ENCODE assay signal across 30 mouse cellular contexts in the genomic region with DNA sequence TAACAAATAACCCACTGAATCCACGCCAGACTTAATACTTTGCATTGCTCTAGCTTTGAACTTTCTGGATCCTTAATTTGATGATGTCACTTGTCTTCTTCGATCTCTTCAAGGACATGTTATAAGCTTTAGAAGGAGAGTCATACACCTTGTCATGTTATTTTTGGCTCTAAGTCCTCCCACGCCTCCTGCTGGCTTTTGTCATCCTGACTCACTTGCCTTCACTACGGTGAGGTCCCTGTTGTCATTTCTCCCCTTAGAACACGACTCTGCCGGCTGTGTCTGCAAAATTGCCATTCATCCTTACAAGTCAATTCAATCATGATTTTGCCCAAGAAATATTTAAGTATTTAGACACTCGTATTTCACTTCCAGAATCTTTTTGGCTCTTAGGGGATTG.
DNase-seq lines count a peak whose midpoint lies in the region; ATAC-seq and TF ChIP-seq lines count a peak whose summit lies in the region.
"Had no signal": no experiment of that assay in that cellular context is flagged by ENCODE, and none has a peak within 500 bp of the region (broad histone marks: within the 10 kb centered on the region; RNA-seq: fewer than 3 reads in every experiment).

No protein-coding gene starts in this region.

- DNase-seq in frontal cortex, postnatal 36 days (ENCODE audit: low spot score in 2 of 2) = no peak
- DNase-seq in left cerebral cortex, adult 2 months (ENCODE audit: extremely low spot score in 1 of 2, low spot score in 2 of 2) = peak; percentile 12
- DNase-seq in left cerebral cortex, adult 18-20 months (ENCODE audit: low spot score in 2 of 2) = no peak
- peak; percentile 4 for DNase-seq in 416B (ENCODE audit: low read depth)
- DNase-seq in induced T-regulatory cell, adult 2 months (ENCODE audit: low read depth) = peak; percentile 1
- DNase-seq in gastrocnemius, postnatal 10 days = no peak
- DNase-seq: adrenal gland, adult 8-10 months; cerebellum, adult 8-10 months; cerebellum, postnatal 25 days; gastrocnemius, postnatal 14 days; kidney, adult 11 months; liver, postnatal 0 days; lung, postnatal 36 days; thymus, postnatal 14 days had no signal

- 80% methylated on average over 7 of the region's 7 CpGs for WGBS in forebrain, embryonic 12.5 days

- no peak for TF ChIP-seq CTCF in left cerebral cortex, adult 2 months (IDR thresholded peaks at IDR 0.05)

- H3K27me3 ChIP-seq in forebrain, embryonic 12.5 days = no peaks in the 10 kb centered on the region
- H3K27me3 ChIP-seq: embryonic facial prominence, embryonic 12.5 days; kidney, embryonic 15.5 days; limb, embryonic 13.5 days; liver, embryonic 12.5 days; megakaryocyte, embryonic 14.5 days; midbrain, embryonic 12.5 days; neural tube, embryonic 13.5 days; stomach, embryonic 15.5 days had no signal

- peak; percentile 44; the same call in 1 of the 2 replicates for ATAC-seq in frontal cortex, adult (ENCODE audit: low TSS enrichment)
- ATAC-seq in forebrain, embryonic 12.5 days (ENCODE audit: low FRiP score) = no peak
- ATAC-seq: forebrain, embryonic 16.5 days; inflammation-experienced regulatory T-cells, adult 6 months; liver, embryonic 12.5 days; liver, postnatal 0 days had no signal

- H3K4me1 ChIP-seq in forebrain, embryonic 12.5 days = no peaks in the 10 kb centered on the region
- H3K4me1 ChIP-seq: embryonic facial prominence, embryonic 12.5 days; kidney, embryonic 15.5 days; limb, embryonic 13.5 days; liver, embryonic 12.5 days; megakaryocyte, embryonic 14.5 days; midbrain, embryonic 12.5 days; neural tube, embryonic 13.5 days; stomach, embryonic 15.5 days had no signal

- H3K9me3 ChIP-seq in forebrain, embryonic 12.5 days = no peaks in the 10 kb centered on the region
- H3K9me3 ChIP-seq: embryonic facial prominence, embryonic 12.5 days; kidney, embryonic 15.5 days; limb, embryonic 13.5 days; midbrain, embryonic 12.5 days; neural tube, embryonic 13.5 days; stomach, embryonic 15.5 days had no signal

- H3K9ac ChIP-seq in forebrain, embryonic 12.5 days = no peak overlapping the region
- H3K9ac ChIP-seq: embryonic facial prominence, embryonic 12.5 days; hindbrain, embryonic 14.5 days; kidney, embryonic 15.5 days; limb, embryonic 13.5 days; liver, embryonic 12.5 days; liver, postnatal 0 days; midbrain, embryonic 12.5 days; neural tube, embryonic 13.5 days; stomach, embryonic 15.5 days had no signal

- intact Hi-C loops in left cerebral cortex, adult 2 months (cut with DNase I) = no loop called here

- no peak overlapping the region for H3K4me2 ChIP-seq in forebrain, embryonic 12.5 days
- H3K4me2 ChIP-seq: embryonic facial prominence, embryonic 12.5 days; heart, embryonic 11.5 days; hindbrain, embryonic 14.5 days; kidney, embryonic 15.5 days; limb, embryonic 13.5 days; liver, embryonic 12.5 days; midbrain, embryonic 12.5 days; neural tube, embryonic 13.5 days; stomach, embryonic 15.5 days had no signal

- H3K4me3 ChIP-seq in left cerebral cortex, adult 2 months = no peak overlapping the region
- H3K4me3 ChIP-seq in forebrain, embryonic 12.5 days (replicated peaks) = no peak overlapping the region
- H3K4me3 ChIP-seq: embryonic facial prominence, embryonic 12.5 days; kidney, embryonic 15.5 days; layer of hippocampus, adult 2 months; limb, embryonic 13.5 days; liver, embryonic 12.5 days; megakaryocyte, embryonic 14.5 days; midbrain, embryonic 12.5 days; myocyte; neural tube, embryonic 13.5 days; stomach, embryonic 15.5 days had no signal

- H3K36me3 ChIP-seq in forebrain, embryonic 12.5 days (replicated peaks) = no peaks in the 10 kb centered on the region
- H3K36me3 ChIP-seq: embryonic facial prominence, embryonic 12.5 days; kidney, embryonic 15.5 days; limb, embryonic 13.5 days; liver, embryonic 12.5 days; midbrain, embryonic 12.5 days; neural tube, embryonic 13.5 days; stomach, embryonic 15.5 days had no signal

- no peak overlapping the region for H3K27ac ChIP-seq in left cerebral cortex, adult 2 months
- H3K27ac ChIP-seq in forebrain, embryonic 12.5 days = no peak overlapping the region
- H3K27ac ChIP-seq: embryonic facial prominence, embryonic 12.5 days; hindbrain, embryonic 14.5 days; kidney, embryonic 15.5 days; layer of hippocampus, adult 2 months; limb, embryonic 13.5 days; liver, embryonic 12.5 days; midbrain, embryonic 12.5 days; neural tube, embryonic 13.5 days; stomach, embryonic 15.5 days had no signal

Comparison
In these comparisons a context has a peak if more than half of its experiments do, and no peak if none do; other contexts are left out.
1. DNase-seq: peak in left cerebral cortex, adult 2 months (2 of 2), 416B (single experiment) and induced T-regulatory cell, adult 2 months (single experiment); none in frontal cortex, postnatal 36 days (0 of 2), left cerebral cortex, adult 18-20 months (0 of 2) and gastrocnemius, postnatal 10 days (single experiment).